Mouse (Mus musculus) limb, embryonic 14.5 days (tissue): Measurements from ENCODE around the gene Tuba3b. TPM values are rescaled to one million over a fixed set of nuclear protein-coding genes. Genes with fewer than 3 reads are reported as not detected.

Experiments used
- ATAC-seq: fragments of 200-750 bp; cut with Nextera tagmentation; 2 replicates; pipeline ENCODE4 v1.8.0; 2017; ENCODE audit warnings: low read depth, moderate number of reproducible peaks, moderate TSS enrichment; ENCODE audit not compliant: low FRiP score
- DNase-seq: peaks from one replicate; pipeline ENCODE4 v3.0.0-alpha.2; 2015; ENCODE audit warnings: low spot score
- H3K27ac ChIP-seq: fragments of 300-500 bp; sonication (generic); replicated peaks from 2 replicates; pipeline ENCODE4 v1.5.1; 2014; ENCODE audit warnings: low read depth, mild to moderate bottlenecking, low read length, moderate library complexity, mixed read lengths
- H3K27me3 ChIP-seq: fragments of 300-500 bp; sonication (generic); 2 replicates; pipeline ENCODE4 v1.6.1; 2014; ENCODE audit warnings: low read length, mixed read lengths; ENCODE audit not compliant: control insufficient read depth, insufficient read depth
- H3K36me3 ChIP-seq: fragments of 300-500 bp; sonication (generic); 2 replicates; pipeline ENCODE4 v1.6.1; 2014; ENCODE audit warnings: mild to moderate bottlenecking, low read length, moderate library complexity, mixed read lengths; ENCODE audit not compliant: control insufficient read depth, insufficient read depth
- H3K4me1 ChIP-seq: fragments of 300-500 bp; sonication (generic); 2 replicates; pipeline ENCODE4 v1.6.1; 2014; ENCODE audit warnings: antibody characterized with exemption, low read length, mixed read lengths; ENCODE audit not compliant: control insufficient read depth, insufficient read depth
- H3K4me2 ChIP-seq: fragments of 300-500 bp; sonication (generic); replicated peaks from 2 replicates; pipeline ENCODE4 v1.6.1; 2014; ENCODE audit warnings: low read depth, mild to moderate bottlenecking, low read length, moderate library complexity; ENCODE audit not compliant: severe bottlenecking
- H3K4me3 ChIP-seq: fragments of 300-500 bp; sonication (generic); replicated peaks from 2 replicates; pipeline ENCODE4 v1.5.1; 2014; ENCODE audit warnings: low read length
- H3K9ac ChIP-seq: fragments of 300-500 bp; sonication (generic); 2 replicates; pipeline ENCODE4 v1.6.1; 2014; ENCODE audit warnings: mild to moderate bottlenecking, low read depth, low read length, moderate library complexity; ENCODE audit not compliant: severe bottlenecking
- H3K9me3 ChIP-seq: fragments of 300-500 bp; sonication (generic); 2 replicates; pipeline ENCODE4 v1.6.1; 2016; ENCODE audit warnings: low read length; ENCODE audit not compliant: control insufficient read depth
- POLR2A ChIP-seq: fragments of 200-500 bp; IDR thresholded peaks from 2 replicates; pipeline ENCODE4 v1.8.0; 2012; ENCODE audit warnings: inconsistent platforms, mild to moderate bottlenecking, moderate library complexity, borderline replicate concordance; ENCODE audit not compliant: insufficient read depth, insufficient read length; ENCODE audit errors: extremely low read depth
- WGBS: fragments of 180-500 bp; shearing (Covaris S2); extraction: QIAGEN DNeasy Blood & Tissue Kit; methylation state at CpG from one replicate; pipeline ENCODE4 v1.1.7; 2014; 5-methylcytosine and 5-hydroxymethylcytosine counted together
- polyA plus RNA-seq, 2 experiments: library from polyadenylated mRNA; depleted of rRNA in 1 of 2; stranded (reverse) in 1 of 2; unstranded in 1 of 2; fragments of >200 nt; fragmentation: Nextera tagmentation in 1 of 2; extraction: Ambion mirVana in 1 of 2; gene quantifications; 2 replicates each; pipeline versions ENCODE4 v1.2.1 to v1.2.3; 2012 to 2014

Gene Tuba3b
- polyA plus RNA-seq, 2 experiments = not detected

GRCm38 (mm10) chr6:145655678-145656077 is 40.1 kb downstream of the Tuba3b start:
- Histone ChIP-seq H3K27ac (no peak overlapping the region), H3K4me2 (no peak overlapping the region), H3K9ac (no peak overlapping the region), H3K4me3 (no peak overlapping the region), H3K27me3 (no peaks in the 10 kb centered on the region), H3K9me3 (no peaks in the 10 kb centered on the region), H3K36me3 (no peaks in the 10 kb centered on the region), H3K4me1 (no peaks in the 10 kb centered on the region)
- ATAC-seq (no peak), DNase-seq (no peak)
- 80% methylated on average over 1 of the region's 1 CpGs for WGBS
- TF ChIP-seq POLR2A = no peak

- no peaks in the 10 kb centered on the region for H3K9me3 ChIP-seq
- H3K27me3 ChIP-seq = no peaks in the 10 kb centered on the region
- 88% methylated on average over 15 of the region's 15 CpGs for WGBS
- ATAC-seq (no peak), DNase-seq (no peak)
- H3K9ac ChIP-seq = no peak overlapping the region
- H3K4me2 ChIP-seq = no peak overlapping the region
- no peaks in the 10 kb centered on the region for H3K4me1 ChIP-seq
- no peak overlapping the region for H3K4me3 ChIP-seq
- no peak for TF ChIP-seq POLR2A
- no peak overlapping the region for H3K27ac ChIP-seq
- H3K36me3 ChIP-seq = no peaks in the 10 kb centered on the region
Observed at GRCm38 (mm10) chr6:145656740-145657591, 41.4 kb downstream of the Tuba3b start.

- DNase-seq (no peak), ATAC-seq (no peak)
- H3K27me3 ChIP-seq = no peaks in the 10 kb centered on the region
- WGBS = 72% methylated on average over 6 of the region's 6 CpGs
- no peaks in the 10 kb centered on the region for H3K9me3 ChIP-seq
- H3K36me3 ChIP-seq = no peaks in the 10 kb centered on the region
- H3K4me3 ChIP-seq = no peak overlapping the region
- H3K4me2 ChIP-seq = no peak overlapping the region
- TF ChIP-seq POLR2A = no peak
- H3K27ac ChIP-seq = no peak overlapping the region
- H3K9ac ChIP-seq = no peak overlapping the region
- H3K4me1 ChIP-seq = peaks cover 3% of the 10 kb centered on the region; the same call in 1 of the 2 replicates
Observed at GRCm38 (mm10) chr6:145659116-145659515, 43.6 kb downstream of the Tuba3b start.

- no peaks in the 10 kb centered on the region for H3K36me3 ChIP-seq
- H3K4me3 ChIP-seq = no peak overlapping the region
- ATAC-seq (no peak), DNase-seq (no peak)
- H3K4me1 ChIP-seq = peaks cover 3% of the 10 kb centered on the region; the same call in 1 of the 2 replicates
- H3K4me2 ChIP-seq = no peak overlapping the region
- H3K9ac ChIP-seq = no peak overlapping the region
- H3K27ac ChIP-seq = no peak overlapping the region
- H3K27me3 ChIP-seq = no peaks in the 10 kb centered on the region
- no peaks in the 10 kb centered on the region for H3K9me3 ChIP-seq
- WGBS = 82% methylated on average over 11 of the region's 11 CpGs
- no peak for TF ChIP-seq POLR2A
Observed at GRCm38 (mm10) chr6:145660943-145661342, 45.4 kb downstream of the Tuba3b start.

GRCm38 (mm10) chr6:145664208-145664607 is 48.7 kb downstream of the Tuba3b start:
- Histone ChIP-seq H3K9ac (no peak overlapping the region), H3K9me3 (no peaks in the 10 kb centered on the region), H3K4me2 (no peak overlapping the region), H3K27ac (no peak overlapping the region), H3K36me3 (no peaks in the 10 kb centered on the region), H3K27me3 (no peaks in the 10 kb centered on the region), H3K4me3 (no peak overlapping the region), H3K4me1 (peaks cover 3% of the 10 kb centered on the region; the same call in 1 of the 2 replicates)
- ATAC-seq (no peak), DNase-seq (no peak)
- WGBS = 29% methylated on average over 5 of the region's 5 CpGs
- no peak for TF ChIP-seq POLR2A
